Mouse (Mus musculus) granulocyte monocyte progenitor cell, adult 5-6 weeks (primary cell): ENCODE data around the gene Rnf169. TPM values are rescaled to one million over a fixed set of nuclear protein-coding genes. Genes with fewer than 3 reads are reported as not detected.

Source experiments
- ATAC-seq: replicated peaks from 2 replicates; pipeline ENCODE4 v1.8.0; 2016; ENCODE audit warnings: mild to moderate bottlenecking, moderate TSS enrichment, inconsistent platforms; ENCODE audit not compliant: poor library complexity, severe bottlenecking
- total RNA-seq, 2 experiments: library from RNA; stranded (forward) in 1 of 2; stranded (reverse) in 1 of 2; fragments of 200-712, 200-1000 nt in 1 of 2; fragments of >200 nt in 1 of 2; fragmentation: Nextera tagmentation in 1 of 2; gene quantifications; 2 replicates each; pipeline ENCODE4 v1.2.3; 2014 to 2017

Gene Rnf169
- total RNA-seq (2014; fragmentation: Nextera tagmentation) (15.2 and 18.9 TPM in 2 replicates), total RNA-seq (2017) (15.7 and 17.9 TPM in 2 replicates)

- ATAC-seq = peak; percentile 81
Observed at GRCm38 (mm10) chr7:99980132-99980591, at the start of gene Rnf169. TSS of gene Rnf169 (minus strand) at chr7:99980448.

GRCm38 (mm10) chr7:100029307-100029706, 49.1 kb upstream of the Rnf169 start:
- peak; percentile 68 for ATAC-seq

GRCm38 (mm10) chr7:100027353-100027752, 47.1 kb upstream of the Rnf169 start:
- no peak for ATAC-seq

GRCm38 (mm10) chr7:100017056-100017455, 36.8 kb upstream of the Rnf169 start:
- ATAC-seq = no peak

GRCm38 (mm10) chr7:100014123-100014600, 33.9 kb upstream of the Rnf169 start:
- peak; percentile 23; the same call in 1 of the 2 replicates for ATAC-seq

GRCm38 (mm10) chr7:100012515-100012914, 32.3 kb upstream of the Rnf169 start:
- ATAC-seq = no peak

GRCm38 (mm10) chr7:100012085-100012484, 31.8 kb upstream of the Rnf169 start:
- ATAC-seq = no peak

- no peak for ATAC-seq
Observed at GRCm38 (mm10) chr7:100010711-100011110, 30.5 kb upstream of the Rnf169 start.

- ATAC-seq = peak; percentile 85
Observed at GRCm38 (mm10) chr7:100009640-100010039, 29.4 kb upstream of the Rnf169 start.

GRCm38 (mm10) chr7:100008765-100009164, 28.5 kb upstream of the Rnf169 start:
- no peak for ATAC-seq

- ATAC-seq = no peak
Observed at GRCm38 (mm10) chr7:100006411-100006810, 26.2 kb upstream of the Rnf169 start.

- ATAC-seq = peak; percentile 13; the same call in 1 of the 2 replicates
Observed at GRCm38 (mm10) chr7:100005790-100006189, 25.5 kb upstream of the Rnf169 start, which contains the start of gene Chrdl2. TSS of gene Chrdl2 (plus strand) at chr7:100006172.

GRCm38 (mm10) chr7:100003781-100004180, 23.5 kb upstream of the Rnf169 start:
- ATAC-seq = no peak

- ATAC-seq = no peak
Observed at GRCm38 (mm10) chr7:99998668-99999067, 18.4 kb upstream of the Rnf169 start.

GRCm38 (mm10) chr7:99995186-99995585, 14.9 kb upstream of the Rnf169 start:
- ATAC-seq = no peak

- no peak for ATAC-seq
Observed at GRCm38 (mm10) chr7:99993159-99993558, 12.9 kb upstream of the Rnf169 start.

- ATAC-seq = no peak
Observed at GRCm38 (mm10) chr7:99990990-99991707, 10.9 kb upstream of the Rnf169 start.

- no peak for ATAC-seq
Observed at GRCm38 (mm10) chr7:99989844-99990760, 9.9 kb upstream of the Rnf169 start.

GRCm38 (mm10) chr7:99988725-99989124, 8.5 kb upstream of the Rnf169 start:
- peak; percentile 64 for ATAC-seq
